Mouse (Mus musculus) ES-E14 (cell line): ENCODE data around the gene Sim2.

Source experiments
- CHD2 ChIP-seq: IDR thresholded peaks from 2 replicates; pipeline ENCODE4 v1.6.1; 2014; ENCODE audit warnings: mild to moderate bottlenecking, low read depth, low read length, inconsistent platforms
- HCFC1 ChIP-seq: IDR thresholded peaks from 2 replicates; pipeline ENCODE4 v1.6.1; 2012; ENCODE audit warnings: low read length, inconsistent platforms, borderline replicate concordance; ENCODE audit not compliant: insufficient read depth
- MAFK ChIP-seq: IDR thresholded peaks from 2 replicates; pipeline ENCODE4 v1.6.1; 2014; ENCODE audit warnings: mild to moderate bottlenecking, low read depth, low read length, inconsistent platforms; ENCODE audit not compliant: insufficient read depth
- ZNF384 ChIP-seq: IDR thresholded peaks from 2 replicates; pipeline ENCODE4 v1.6.1; 2012; ENCODE audit warnings: low read depth, low read length, inconsistent platforms

- no peak for TF ChIP-seq MAFK
- TF ChIP-seq ZNF384 = no peak
- no peak for TF ChIP-seq HCFC1
- no peak for TF ChIP-seq CHD2
Observed at GRCm38 (mm10) chr16:94088226-94088748, 3.6 kb downstream of the Sim2 start.
